Mouse (Mus musculus) heart, embryonic 15.5 days (tissue): ENCODE results near the gene Tpx2. TPM values are rescaled to one million over a fixed set of nuclear protein-coding genes. Genes with fewer than 3 reads are reported as not detected.

Source experiments
- ATAC-seq: fragments of 200-750 bp; cut with Nextera tagmentation; replicated peaks from 2 replicates; pipeline ENCODE4 v1.8.0; 2017; ENCODE audit warnings: low read depth, moderate TSS enrichment; ENCODE audit not compliant: insufficient number of reproducible peaks, insufficient read depth, low FRiP score
- H3K27ac ChIP-seq: fragments of 300-500 bp; sonication (generic); 2 replicates; pipeline ENCODE4 v1.5.1; 2015; ENCODE audit warnings: mild to moderate bottlenecking, inconsistent platforms
- H3K27me3 ChIP-seq: fragments of 300-500 bp; sonication (generic); 2 replicates; pipeline ENCODE4 v1.6.1; 2015; ENCODE audit warnings: inconsistent platforms
- H3K36me3 ChIP-seq: fragments of 300-500 bp; sonication (generic); 2 replicates; pipeline ENCODE4 v1.6.1; 2015; ENCODE audit warnings: mild to moderate bottlenecking, inconsistent platforms
- H3K4me1 ChIP-seq: fragments of 300-500 bp; sonication (generic); replicated peaks from 2 replicates; pipeline ENCODE4 v1.6.1; 2015; ENCODE audit warnings: inconsistent platforms
- H3K4me2 ChIP-seq: fragments of 300-500 bp; sonication (generic); 2 replicates; pipeline ENCODE4 v1.6.1; 2015; ENCODE audit warnings: inconsistent platforms, mild to moderate bottlenecking, moderate library complexity
- H3K4me3 ChIP-seq: fragments of 300-500 bp; sonication (generic); 2 replicates; pipeline ENCODE4 v1.5.1; 2015; ENCODE audit warnings: mild to moderate bottlenecking, inconsistent platforms
- H3K9ac ChIP-seq: fragments of 300-500 bp; sonication (generic); 2 replicates; pipeline ENCODE4 v1.6.1; 2015; ENCODE audit warnings: mild to moderate bottlenecking, inconsistent platforms
- H3K9me3 ChIP-seq: fragments of 300-500 bp; sonication (generic); replicated peaks from 2 replicates; pipeline ENCODE4 v1.6.1; 2016; ENCODE audit warnings: inconsistent platforms
- WGBS: fragments of 180-500 bp; shearing (Covaris S2); methylation state at CpG from one replicate; pipeline ENCODE4 v1.1.7; 2015; ENCODE audit warnings: mixed read lengths; 5-methylcytosine and 5-hydroxymethylcytosine counted together
- polyA plus RNA-seq: library from polyadenylated mRNA; unstranded; fragments of >200 nt; fragmentation: Nextera tagmentation; extraction: Ambion mirVana; gene quantifications from 2 replicates; pipeline ENCODE4 v1.2.1, GENCODE M21; 2015

The Tpx2 gene
- polyA plus RNA-seq, 1 experiment from 2014 or later, result 47.3 TPM

- Histone ChIP-seq H3K27me3 (peaks cover 31% of the 10 kb centered on the region), H3K4me2 (no peak overlapping the region), H3K36me3 (no peaks in the 10 kb centered on the region), H3K9ac (no peak overlapping the region), H3K9me3 (no peaks in the 10 kb centered on the region), H3K27ac (no peak overlapping the region), H3K4me1 (peaks cover 32% of the 10 kb centered on the region), H3K4me3 (no peak overlapping the region)
- ATAC-seq, result no peak
- 45% methylated on average over 9 of the region's 9 CpGs for WGBS
Measured at GRCm38 (mm10) chr2:152917671-152918070, 69.9 kb downstream of the Tpx2 start.

DNA sequence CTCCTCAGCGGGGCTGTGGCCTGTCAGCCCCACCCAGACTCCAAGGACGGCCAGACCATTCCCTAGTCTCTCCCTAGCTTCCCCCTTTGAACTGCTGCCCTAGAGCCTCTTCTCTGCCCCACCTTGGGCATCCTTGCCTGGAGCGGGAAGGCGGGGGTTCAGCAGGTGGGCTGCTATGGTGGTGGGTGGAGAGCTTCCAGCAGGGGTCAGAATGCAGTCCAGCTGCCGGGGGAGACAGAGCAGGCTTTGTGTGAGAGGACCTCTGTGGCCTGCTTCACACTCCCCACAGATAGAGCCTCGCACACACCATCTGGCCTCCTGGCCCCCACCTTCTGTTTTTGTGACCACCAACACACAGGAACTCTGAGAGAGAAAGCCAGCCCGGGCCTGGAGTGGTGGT lies 74.6 kb downstream of the Tpx2 start:
- peaks cover 48% of the 10 kb centered on the region for H3K4me1 ChIP-seq
- H3K4me2 ChIP-seq, result no peak overlapping the region
- no peaks in the 10 kb centered on the region for H3K9me3 ChIP-seq
- no peaks in the 10 kb centered on the region for H3K36me3 ChIP-seq
- H3K9ac ChIP-seq, result no peak overlapping the region
- no peak overlapping the region for H3K27ac ChIP-seq
- 25% methylated on average over 7 of the region's 7 CpGs for WGBS
- no peak overlapping the region for H3K4me3 ChIP-seq
- no peak for ATAC-seq
- 0 out of 2 replicates have a peak, but pooled peaks cover 2% of the 10 kb centered on the region for H3K27me3 ChIP-seq

GRCm38 (mm10) chr2:152923621-152924020 lies 75.9 kb downstream of the Tpx2 start:
- no peak overlapping the region for H3K4me3 ChIP-seq
- no peaks in the 10 kb centered on the region for H3K9me3 ChIP-seq
- 86% methylated on average over 3 of the region's 3 CpGs for WGBS
- H3K27ac ChIP-seq, result no peak overlapping the region
- no peaks in the 10 kb centered on the region for H3K36me3 ChIP-seq
- no peaks in the 10 kb centered on the region for H3K27me3 ChIP-seq
- H3K4me2 ChIP-seq, result no peak overlapping the region
- peaks cover 46% of the 10 kb centered on the region for H3K4me1 ChIP-seq
- ATAC-seq, result no peak
- H3K9ac ChIP-seq, result no peak overlapping the region

- H3K4me3 ChIP-seq, result no peak overlapping the region
- no peaks in the 10 kb centered on the region for H3K27me3 ChIP-seq
- peaks cover 47% of the 10 kb centered on the region for H3K4me1 ChIP-seq
- H3K9ac ChIP-seq, result no peak overlapping the region
- H3K27ac ChIP-seq, result no peak overlapping the region
- H3K9me3 ChIP-seq, result no peaks in the 10 kb centered on the region
- ATAC-seq, result no peak
- WGBS, result 69% methylated on average over 8 of the region's 8 CpGs
- no peak overlapping the region for H3K4me2 ChIP-seq
- H3K36me3 ChIP-seq, result no peaks in the 10 kb centered on the region
Measured at GRCm38 (mm10) chr2:152924128-152924527, 76.4 kb downstream of the Tpx2 start.

DNA sequence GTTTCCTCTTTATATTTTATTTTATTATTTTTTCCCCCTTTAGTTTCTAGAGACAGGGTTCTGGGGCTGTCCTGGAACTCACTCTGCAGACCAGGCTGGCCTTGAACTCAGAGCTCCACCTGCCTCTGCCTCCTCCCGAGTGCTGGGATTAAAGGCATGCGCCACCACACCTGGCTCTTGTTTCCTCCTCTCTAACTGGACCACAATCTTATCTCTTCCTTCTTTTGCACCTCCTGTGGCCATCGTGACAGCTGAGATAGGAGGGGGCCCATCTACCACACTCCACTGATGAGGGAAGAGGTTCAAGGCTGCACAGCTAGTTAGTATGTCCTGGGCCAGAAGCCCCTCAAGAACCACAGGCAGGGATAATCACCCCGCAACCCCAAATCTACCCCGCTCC lies 76.8 kb downstream of the Tpx2 start:
- H3K27ac ChIP-seq, result peak overlapping the region; percentile 82
- no peaks in the 10 kb centered on the region for H3K36me3 ChIP-seq
- H3K4me2 ChIP-seq, result no peak overlapping the region
- ATAC-seq, result no peak
- no peak overlapping the region for H3K9ac ChIP-seq
- H3K4me3 ChIP-seq, result no peak overlapping the region
- no peaks in the 10 kb centered on the region for H3K9me3 ChIP-seq
- no peaks in the 10 kb centered on the region for H3K27me3 ChIP-seq
- 66% methylated on average over 5 of the region's 5 CpGs for WGBS
- H3K4me1 ChIP-seq, result peaks cover 48% of the 10 kb centered on the region

GRCm38 (mm10) chr2:152925189-152925872 lies 77.6 kb downstream of the Tpx2 start:
- Histone ChIP-seq H3K4me3 (no peak overlapping the region), H3K9ac (no peak overlapping the region), H3K4me2 (no peak overlapping the region), H3K27me3 (no peaks in the 10 kb centered on the region; the same call in 1 of the 2 replicates), H3K36me3 (no peaks in the 10 kb centered on the region), H3K27ac (peak overlapping the region; percentile 82), H3K4me1 (peaks cover 56% of the 10 kb centered on the region), H3K9me3 (no peaks in the 10 kb centered on the region)
- ATAC-seq, result peak; percentile 68
- WGBS, result 43% methylated on average over 11 of the region's 11 CpGs

GRCm38 (mm10) chr2:152926896-152927295 lies 79.1 kb downstream of the Tpx2 start:
- 71% methylated on average over 9 of the region's 9 CpGs for WGBS
- no peak for ATAC-seq
- Histone ChIP-seq H3K9me3 (no peaks in the 10 kb centered on the region), H3K4me1 (peaks cover 61% of the 10 kb centered on the region), H3K9ac (no peak overlapping the region), H3K27ac (peak overlapping the region; percentile 66), H3K27me3 (peaks cover 2% of the 10 kb centered on the region; the same call in 1 of the 2 replicates), H3K36me3 (no peaks in the 10 kb centered on the region), H3K4me3 (no peak overlapping the region), H3K4me2 (no peak overlapping the region)

DNA sequence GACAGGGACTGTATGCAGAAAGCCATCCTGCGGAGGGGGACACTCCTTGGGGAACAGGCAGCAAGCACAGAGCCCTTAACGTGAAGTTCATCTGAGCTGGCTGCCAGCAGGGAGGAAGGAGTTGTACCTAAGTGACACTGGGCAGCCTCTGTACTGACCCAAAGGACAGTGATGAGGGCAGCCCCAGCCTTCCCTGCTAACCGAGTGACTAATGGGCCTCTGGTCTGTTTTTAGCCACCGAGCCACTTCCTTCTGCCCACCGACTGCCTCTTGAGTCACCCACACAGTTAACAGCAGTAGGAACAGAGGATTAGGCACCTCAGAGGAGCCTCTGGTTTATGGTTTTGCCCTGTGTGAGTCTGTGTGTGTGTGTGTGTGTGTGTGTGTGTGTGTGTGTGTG lies 79.6 kb downstream of the Tpx2 start:
- Histone ChIP-seq H3K9me3 (no peaks in the 10 kb centered on the region), H3K4me2 (no peak overlapping the region), H3K4me1 (peaks cover 61% of the 10 kb centered on the region), H3K9ac (no peak overlapping the region), H3K4me3 (no peak overlapping the region), H3K27me3 (peaks cover 7% of the 10 kb centered on the region), H3K27ac (peak overlapping the region; percentile 66), H3K36me3 (no peaks in the 10 kb centered on the region)
- WGBS, result 34% methylated on average over 5 of the region's 5 CpGs
- ATAC-seq, result no peak

- WGBS, result 45% methylated on average over 14 of the region's 14 CpGs
- H3K9ac ChIP-seq, result no peak overlapping the region
- no peaks in the 10 kb centered on the region for H3K36me3 ChIP-seq
- H3K4me1 ChIP-seq, result peaks cover 67% of the 10 kb centered on the region
- no peak overlapping the region for H3K4me2 ChIP-seq
- H3K27me3 ChIP-seq, result peaks cover 12% of the 10 kb centered on the region
- no peak for ATAC-seq
- H3K27ac ChIP-seq, result peak overlapping the region; percentile 66
- H3K9me3 ChIP-seq, result no peaks in the 10 kb centered on the region
- H3K4me3 ChIP-seq, result no peak overlapping the region
Measured at GRCm38 (mm10) chr2:152928219-152928987, 80.6 kb downstream of the Tpx2 start.

GRCm38 (mm10) chr2:152928988-152929370 lies 81.2 kb downstream of the Tpx2 start:
- Histone ChIP-seq H3K27ac (peak overlapping the region; percentile 66), H3K4me1 (peaks cover 69% of the 10 kb centered on the region), H3K9ac (no peak overlapping the region), H3K36me3 (no peaks in the 10 kb centered on the region), H3K9me3 (no peaks in the 10 kb centered on the region), H3K4me3 (no peak overlapping the region), H3K4me2 (no peak overlapping the region), H3K27me3 (peaks cover 12% of the 10 kb centered on the region)
- no peak for ATAC-seq
- WGBS, result 58% methylated on average over 3 of the region's 3 CpGs

GRCm38 (mm10) chr2:152930276-152930675 lies 82.5 kb downstream of the Tpx2 start:
- Histone ChIP-seq H3K27ac (peak overlapping the region; percentile 75), H3K9me3 (no peaks in the 10 kb centered on the region), H3K4me1 (peaks cover 58% of the 10 kb centered on the region), H3K4me3 (peak overlapping the region; percentile 37), H3K4me2 (peak overlapping the region; percentile 33; the same call in 1 of the 2 replicates), H3K9ac (no peak overlapping the region), H3K36me3 (no peaks in the 10 kb centered on the region), H3K27me3 (peaks cover 12% of the 10 kb centered on the region)
- peak; percentile 3; the same call in 1 of the 2 replicates for ATAC-seq
- 16% methylated on average over 2 of the region's 2 CpGs for WGBS
